Mouse (Mus musculus) kidney, embryonic 14.5 days (tissue): Measurements from ENCODE around the gene Cish. TPM values are rescaled to one million over a fixed set of nuclear protein-coding genes. Genes with fewer than 3 reads are reported as not detected.
A peak's percentile ranks its signal among the peaks of the same experiment; 100 is the strongest.

ENCODE experiments used
- ATAC-seq: fragments of 200-750 bp; cut with Nextera tagmentation; 2 replicates; pipeline ENCODE4 v1.8.0; 2017; ENCODE audit warnings: moderate number of reproducible peaks, mild to moderate bottlenecking, moderate TSS enrichment, moderate library complexity; ENCODE audit not compliant: low FRiP score, low TSS enrichment
- H3K27ac ChIP-seq: fragments of 300-500 bp; sonication (generic); 2 replicates; pipeline ENCODE4 v1.5.1; 2014; ENCODE audit warnings: low read depth, mild to moderate bottlenecking, low read length, moderate library complexity, mixed read lengths
- H3K27me3 ChIP-seq: fragments of 300-500 bp; sonication (generic); 2 replicates; pipeline ENCODE4 v1.6.1; 2014; ENCODE audit warnings: mild to moderate bottlenecking, low read length; ENCODE audit not compliant: control insufficient read depth, insufficient read depth
- H3K36me3 ChIP-seq: fragments of 300-500 bp; sonication (generic); 2 replicates; pipeline ENCODE4 v1.6.1; 2014; ENCODE audit warnings: low read length, mixed read lengths; ENCODE audit not compliant: control insufficient read depth, insufficient read depth
- H3K4me1 ChIP-seq: fragments of 300-500 bp; sonication (generic); 2 replicates; pipeline ENCODE4 v1.6.1; 2014; ENCODE audit warnings: low read length, mixed read lengths; ENCODE audit not compliant: control insufficient read depth, insufficient read depth
- H3K4me2 ChIP-seq: fragments of 300-500 bp; sonication (generic); replicated peaks from 2 replicates; pipeline ENCODE4 v1.6.1; 2014; ENCODE audit warnings: low read depth, mild to moderate bottlenecking, low read length
- H3K4me3 ChIP-seq: fragments of 300-500 bp; sonication (generic); 2 replicates; pipeline ENCODE4 v1.5.1; 2014; ENCODE audit warnings: mild to moderate bottlenecking, low read length
- H3K9ac ChIP-seq: fragments of 300-500 bp; sonication (generic); 2 replicates; pipeline ENCODE4 v1.6.1; 2014; ENCODE audit warnings: low read depth, mild to moderate bottlenecking, low read length, moderate library complexity
- H3K9me3 ChIP-seq: fragments of 300-500 bp; sonication (generic); 2 replicates; pipeline ENCODE4 v1.6.1; 2016; ENCODE audit warnings: low read length; ENCODE audit not compliant: control insufficient read depth
- WGBS: fragments of 180-500 bp; shearing (Covaris S2); extraction: QIAGEN DNeasy Blood & Tissue Kit; methylation state at CpG from one replicate; pipeline ENCODE4 v1.1.7; 2014; 5-methylcytosine and 5-hydroxymethylcytosine counted together
- polyA plus RNA-seq: library from polyadenylated mRNA; unstranded; fragments of >200 nt; fragmentation: Nextera tagmentation; extraction: Ambion mirVana; gene quantifications from 2 replicates; pipeline ENCODE4 v1.2.1, GENCODE M21; 2014

Gene Cish
- polyA plus RNA-seq, 1 experiment from 2014 or later: 7.1 TPM

- WGBS: 1% methylated on average over 34 of the region's 34 CpGs
Observed at GRCm38 (mm10) chr9:107340267-107340859, 44.5 kb downstream of the Cish start, which contains the start of gene 6430571L13Rik. 6430571L13Rik (plus strand) TSS chr9:107340602.

GRCm38 (mm10) chr9:107340911-107341645 lies 45.3 kb downstream of the Cish start:
- 54% methylated on average over 12 of the region's 12 CpGs for WGBS
- peaks cover 16% of the 10 kb centered on the region; the same call in 1 of the 2 replicates for H3K4me1 ChIP-seq
- peaks cover 14% of the 10 kb centered on the region for H3K27me3 ChIP-seq
- peak overlapping the region; percentile 59 for H3K4me3 ChIP-seq
- ATAC-seq: no peak
- no peaks in the 10 kb centered on the region for H3K9me3 ChIP-seq
- peak overlapping the region; percentile 87 for H3K4me2 ChIP-seq
- no peaks in the 10 kb centered on the region for H3K36me3 ChIP-seq
- no peak overlapping the region for H3K27ac ChIP-seq
- peak overlapping the region; percentile 62 for H3K9ac ChIP-seq

More at GRCm38 (mm10) chr9:107340267-107340859, 44.5 kb downstream of the Cish start, which contains the start of gene 6430571L13Rik:
- no peaks in the 10 kb centered on the region for H3K9me3 ChIP-seq
- H3K4me2 ChIP-seq: peak within 1 kb of the TSS; percentile 87
- H3K36me3 ChIP-seq: no peaks in the 10 kb centered on the region
- H3K9ac ChIP-seq: peak within 1 kb of the TSS; percentile 62
- peaks cover 16% of the 10 kb centered on the region; the same call in 1 of the 2 replicates for H3K4me1 ChIP-seq
- ATAC-seq: peak; percentile 92
- peak within 1 kb of the TSS; percentile 59 for H3K4me3 ChIP-seq
- no peak within 1 kb of the TSS for H3K27ac ChIP-seq
- H3K27me3 ChIP-seq: peaks cover 14% of the 10 kb centered on the region

GRCm38 (mm10) chr9:107342201-107342709 lies 46.4 kb downstream of the Cish start:
- 89% methylated on average over 11 of the region's 11 CpGs for WGBS
- no peaks in the 10 kb centered on the region for H3K9me3 ChIP-seq
- peaks cover 16% of the 10 kb centered on the region; the same call in 1 of the 2 replicates for H3K4me1 ChIP-seq
- no peak for ATAC-seq
- H3K36me3 ChIP-seq: no peaks in the 10 kb centered on the region
- no peak overlapping the region for H3K27ac ChIP-seq
- peaks cover 14% of the 10 kb centered on the region for H3K27me3 ChIP-seq
- no peak overlapping the region for H3K9ac ChIP-seq
- no peak overlapping the region for H3K4me2 ChIP-seq
- H3K4me3 ChIP-seq: no peak overlapping the region

GRCm38 (mm10) chr9:107343146-107343943 lies 47.5 kb downstream of the Cish start:
- WGBS: 63% methylated on average over 8 of the region's 8 CpGs
- no peak for ATAC-seq
- no peak overlapping the region for H3K9ac ChIP-seq
- peaks cover 14% of the 10 kb centered on the region for H3K27me3 ChIP-seq
- H3K4me2 ChIP-seq: no peak overlapping the region
- no peaks in the 10 kb centered on the region for H3K9me3 ChIP-seq
- H3K27ac ChIP-seq: no peak overlapping the region
- no peaks in the 10 kb centered on the region for H3K36me3 ChIP-seq
- H3K4me1 ChIP-seq: peaks cover 11% of the 10 kb centered on the region; the same call in 1 of the 2 replicates
- H3K4me3 ChIP-seq: no peak overlapping the region

GRCm38 (mm10) chr9:107344027-107344426 lies 48.2 kb downstream of the Cish start:
- no peaks in the 10 kb centered on the region for H3K36me3 ChIP-seq
- H3K4me3 ChIP-seq: no peak overlapping the region
- peaks cover 14% of the 10 kb centered on the region for H3K27me3 ChIP-seq
- no peak for ATAC-seq
- peaks cover 5% of the 10 kb centered on the region; the same call in 1 of the 2 replicates for H3K4me1 ChIP-seq
- 70% methylated on average over 6 of the region's 6 CpGs for WGBS
- no peak overlapping the region for H3K4me2 ChIP-seq
- no peaks in the 10 kb centered on the region for H3K9me3 ChIP-seq
- no peak overlapping the region for H3K9ac ChIP-seq
- no peak overlapping the region for H3K27ac ChIP-seq

GRCm38 (mm10) chr9:107346081-107346480 lies 50.3 kb downstream of the Cish start:
- no peak overlapping the region for H3K4me2 ChIP-seq
- no peaks in the 10 kb centered on the region for H3K36me3 ChIP-seq
- H3K4me3 ChIP-seq: no peak overlapping the region
- WGBS: 91% methylated on average over 8 of the region's 8 CpGs
- no peaks in the 10 kb centered on the region for H3K9me3 ChIP-seq
- no peak overlapping the region for H3K9ac ChIP-seq
- H3K4me1 ChIP-seq: peaks cover under 1% of the 10 kb centered on the region; the same call in 1 of the 2 replicates
- ATAC-seq: no peak
- peaks cover 13% of the 10 kb centered on the region for H3K27me3 ChIP-seq
- H3K27ac ChIP-seq: no peak overlapping the region

GRCm38 (mm10) chr9:107347586-107348183 lies 51.9 kb downstream of the Cish start:
- no peaks in the 10 kb centered on the region for H3K4me1 ChIP-seq
- H3K4me3 ChIP-seq: no peak overlapping the region
- no peaks in the 10 kb centered on the region for H3K27me3 ChIP-seq
- no peak overlapping the region for H3K27ac ChIP-seq
- no peak overlapping the region for H3K4me2 ChIP-seq
- H3K36me3 ChIP-seq: no peaks in the 10 kb centered on the region
- H3K9ac ChIP-seq: no peak overlapping the region
- 62% methylated on average over 9 of the region's 9 CpGs for WGBS
- no peaks in the 10 kb centered on the region for H3K9me3 ChIP-seq
- no peak for ATAC-seq

- Histone ChIP-seq H3K27me3 (peaks cover 4% of the 10 kb centered on the region; the same call in 1 of the 2 replicates), H3K4me1 (no peaks in the 10 kb centered on the region), H3K9ac (no peak overlapping the region), H3K9me3 (no peaks in the 10 kb centered on the region), H3K27ac (no peak overlapping the region), H3K4me2 (no peak overlapping the region), H3K36me3 (no peaks in the 10 kb centered on the region), H3K4me3 (no peak overlapping the region)
- no peak for ATAC-seq
- WGBS: 38% methylated on average over 7 of the region's 7 CpGs
Observed at GRCm38 (mm10) chr9:107349321-107349720, 53.5 kb downstream of the Cish start.
